Mouse (Mus musculus): ENCODE measurements around the gene Cpa5. TPM values are rescaled to one million over a fixed set of nuclear protein-coding genes. Genes with fewer than 3 reads are reported as not detected.

The Cpa5 gene
- polyA plus RNA-seq, 1 experiment from 2014 or later: 0.35 TPM

- Histone ChIP-seq H3K9me3 (replicated peaks) (no peaks in the 10 kb centered on the region), H3K27ac (peak overlapping the region; percentile 83), H3K27me3 (ENCODE audit: low read depth, poor library complexity, severe bottlenecking) (no peaks in the 10 kb centered on the region), H3K4me1 (peaks cover 43% of the 10 kb centered on the region), H3K36me3 (no peaks in the 10 kb centered on the region), H3K4me3 (no peak overlapping the region)
- 38% methylated on average over 8 of the region's 8 CpGs for WGBS
- peak; percentile 55 for DNase-seq (ENCODE audit: low spot score)
Measured at GRCm38 (mm10) chr6:30580841-30581176, 30.0 kb upstream of the Cpa5 start.

- no peaks in the 10 kb centered on the region for H3K9me3 ChIP-seq (replicated peaks)
- DNase-seq (ENCODE audit: low spot score): no peak
- H3K27me3 ChIP-seq (ENCODE audit: low read depth, poor library complexity, severe bottlenecking): no peaks in the 10 kb centered on the region
- H3K4me3 ChIP-seq: no peak overlapping the region
- peaks cover 43% of the 10 kb centered on the region for H3K4me1 ChIP-seq
- WGBS: 69% methylated on average over 7 of the region's 7 CpGs
- peak overlapping the region; percentile 61 for H3K27ac ChIP-seq
- no peaks in the 10 kb centered on the region for H3K36me3 ChIP-seq
Measured at GRCm38 (mm10) chr6:30586886-30587442, 23.8 kb upstream of the Cpa5 start.

- Histone ChIP-seq H3K27me3 (ENCODE audit: low read depth, poor library complexity, severe bottlenecking) (no peaks in the 10 kb centered on the region), H3K36me3 (no peaks in the 10 kb centered on the region), H3K9me3 (replicated peaks) (no peaks in the 10 kb centered on the region), H3K27ac (peak overlapping the region; percentile 77), H3K4me3 (no peak overlapping the region), H3K4me1 (peaks cover 55% of the 10 kb centered on the region)
- DNase-seq (ENCODE audit: low spot score): no peak
- 13% methylated on average over 2 of the region's 2 CpGs for WGBS
Measured at GRCm38 (mm10) chr6:30589819-30590218, 21.0 kb upstream of the Cpa5 start.

GRCm38 (mm10) chr6:30591851-30592404 is 18.9 kb upstream of the Cpa5 start:
- DNase-seq (ENCODE audit: low spot score): peak; percentile 60
- Histone ChIP-seq H3K36me3 (no peaks in the 10 kb centered on the region), H3K4me1 (peaks cover 72% of the 10 kb centered on the region), H3K4me3 (no peak overlapping the region), H3K9me3 (replicated peaks) (no peaks in the 10 kb centered on the region), H3K27me3 (ENCODE audit: low read depth, poor library complexity, severe bottlenecking) (no peaks in the 10 kb centered on the region), H3K27ac (peak overlapping the region; percentile 63)
- 8% methylated on average over 5 of the region's 5 CpGs for WGBS

- H3K9me3 ChIP-seq (replicated peaks): no peaks in the 10 kb centered on the region
- H3K4me1 ChIP-seq: peaks cover 72% of the 10 kb centered on the region
- no peak for DNase-seq (ENCODE audit: low spot score)
- no peaks in the 10 kb centered on the region for H3K36me3 ChIP-seq
- H3K4me3 ChIP-seq: no peak overlapping the region
- peak overlapping the region; percentile 63 for H3K27ac ChIP-seq
- H3K27me3 ChIP-seq (ENCODE audit: low read depth, poor library complexity, severe bottlenecking): no peaks in the 10 kb centered on the region
- 55% methylated on average over 10 of the region's 10 CpGs for WGBS
Measured at GRCm38 (mm10) chr6:30592417-30592974, 18.3 kb upstream of the Cpa5 start.

- no peaks in the 10 kb centered on the region for H3K9me3 ChIP-seq (replicated peaks)
- 56% methylated on average over 7 of the region's 7 CpGs for WGBS
- no peaks in the 10 kb centered on the region for H3K36me3 ChIP-seq
- DNase-seq (ENCODE audit: low spot score): no peak
- H3K4me3 ChIP-seq: no peak overlapping the region
- peak overlapping the region; percentile 53 for H3K27ac ChIP-seq
- no peaks in the 10 kb centered on the region for H3K27me3 ChIP-seq (ENCODE audit: low read depth, poor library complexity, severe bottlenecking)
- peaks cover 76% of the 10 kb centered on the region for H3K4me1 ChIP-seq
Measured at GRCm38 (mm10) chr6:30594364-30594763, 16.4 kb upstream of the Cpa5 start.

GRCm38 (mm10) chr6:30596230-30596898 is 14.4 kb upstream of the Cpa5 start:
- 86% methylated on average over 8 of the region's 8 CpGs for WGBS
- Histone ChIP-seq H3K9me3 (replicated peaks) (no peaks in the 10 kb centered on the region), H3K27ac (peak overlapping the region; percentile 71), H3K36me3 (no peaks in the 10 kb centered on the region), H3K4me3 (no peak overlapping the region), H3K4me1 (peaks cover 65% of the 10 kb centered on the region), H3K27me3 (ENCODE audit: low read depth, poor library complexity, severe bottlenecking) (no peaks in the 10 kb centered on the region)
- no peak for DNase-seq (ENCODE audit: low spot score)

GRCm38 (mm10) chr6:30600033-30600432 is 10.8 kb upstream of the Cpa5 start:
- H3K4me1 ChIP-seq: peaks cover 60% of the 10 kb centered on the region
- H3K36me3 ChIP-seq: no peaks in the 10 kb centered on the region
- 52% methylated on average over 3 of the region's 3 CpGs for WGBS
- DNase-seq (ENCODE audit: low spot score): no peak
- no peaks in the 10 kb centered on the region for H3K9me3 ChIP-seq (replicated peaks)
- H3K4me3 ChIP-seq: no peak overlapping the region
- 0 out of 2 replicates have a peak overlapping the region, but pooled peaks have one; percentile 19 for H3K27ac ChIP-seq
- no peaks in the 10 kb centered on the region for H3K27me3 ChIP-seq (ENCODE audit: low read depth, poor library complexity, severe bottlenecking)

GRCm38 (mm10) chr6:30600995-30601394 is 9.8 kb upstream of the Cpa5 start:
- H3K27me3 ChIP-seq (ENCODE audit: low read depth, poor library complexity, severe bottlenecking): no peaks in the 10 kb centered on the region
- H3K9me3 ChIP-seq (replicated peaks): no peaks in the 10 kb centered on the region
- WGBS: 90% methylated on average over 1 of the region's 1 CpGs
- no peak overlapping the region for H3K27ac ChIP-seq
- peaks cover 60% of the 10 kb centered on the region for H3K4me1 ChIP-seq
- no peaks in the 10 kb centered on the region for H3K36me3 ChIP-seq
- H3K4me3 ChIP-seq: no peak overlapping the region
- no peak for DNase-seq (ENCODE audit: low spot score)

GRCm38 (mm10) chr6:30604342-30604867 is 6.4 kb upstream of the Cpa5 start:
- Histone ChIP-seq H3K4me3 (no peak overlapping the region), H3K36me3 (no peaks in the 10 kb centered on the region), H3K9me3 (replicated peaks) (no peaks in the 10 kb centered on the region), H3K27me3 (ENCODE audit: low read depth, poor library complexity, severe bottlenecking) (no peaks in the 10 kb centered on the region), H3K27ac (peak overlapping the region; percentile 80), H3K4me1 (peaks cover 48% of the 10 kb centered on the region)
- 28% methylated on average over 7 of the region's 7 CpGs for WGBS
- DNase-seq (ENCODE audit: low spot score): peak; percentile 59

GRCm38 (mm10) chr6:30605111-30605510 is 5.7 kb upstream of the Cpa5 start:
- no peaks in the 10 kb centered on the region for H3K27me3 ChIP-seq (ENCODE audit: low read depth, poor library complexity, severe bottlenecking)
- no peak for DNase-seq (ENCODE audit: low spot score)
- no peaks in the 10 kb centered on the region for H3K9me3 ChIP-seq (replicated peaks)
- peaks cover 43% of the 10 kb centered on the region for H3K4me1 ChIP-seq
- no peak overlapping the region for H3K4me3 ChIP-seq
- whole genome bisulfite sequencing: 87% methylated on average over 4 of the region's 4 CpGs
- H3K27ac ChIP-seq: peak overlapping the region; percentile 80
- no peaks in the 10 kb centered on the region for H3K36me3 ChIP-seq

GRCm38 (mm10) chr6:30605672-30606071 is 5.1 kb upstream of the Cpa5 start:
- Histone ChIP-seq H3K9me3 (replicated peaks) (no peaks in the 10 kb centered on the region), H3K27me3 (ENCODE audit: low read depth, poor library complexity, severe bottlenecking) (no peaks in the 10 kb centered on the region), H3K27ac (peak overlapping the region; percentile 80), H3K4me3 (no peak overlapping the region), H3K4me1 (peaks cover 43% of the 10 kb centered on the region), H3K36me3 (no peaks in the 10 kb centered on the region)
- 85% methylated on average over 5 of the region's 5 CpGs for WGBS
- no peak for DNase-seq (ENCODE audit: low spot score)

- 76% methylated on average over 5 of the region's 5 CpGs for WGBS
- H3K27me3 ChIP-seq (ENCODE audit: low read depth, poor library complexity, severe bottlenecking): no peaks in the 10 kb centered on the region
- H3K4me3 ChIP-seq: no peak overlapping the region
- peaks cover 51% of the 10 kb centered on the region for H3K4me1 ChIP-seq
- no peaks in the 10 kb centered on the region for H3K9me3 ChIP-seq (replicated peaks)
- DNase-seq (ENCODE audit: low spot score): no peak
- H3K36me3 ChIP-seq: no peaks in the 10 kb centered on the region
- peak overlapping the region; percentile 83 for H3K27ac ChIP-seq
Measured at GRCm38 (mm10) chr6:30611212-30611611, 402 bp downstream of the Cpa5 start.

Measured in limb, embryonic 10.5 days (tissue).